Mouse (Mus musculus) CD8-positive naive resting alpha-beta T cell, adult 2 months (primary cell): ENCODE results near the gene Ifnk.

Experiments
- DNase-seq, 2 experiments: peaks; one replicate each; pipeline ENCODE4 v3.0.0; 2022; ENCODE audit warnings: low read depth in 2 of 2, low spot score in 2 of 2

Ifnk gene

GRCm38 (mm10) chr4:35151756-35152155 lies at the start of gene Ifnk:
TSS of gene Ifnk (plus strand) at chr4:35152056.
- DNase-seq, result no peak

GRCm38 (mm10) chr4:35105115-35105773 lies 46.6 kb upstream of the Ifnk start:
- no peak for DNase-seq

GRCm38 (mm10) chr4:35112452-35112851 lies 39.4 kb upstream of the Ifnk start:
- DNase-seq, result no peak

GRCm38 (mm10) chr4:35113516-35114248 lies 38.2 kb upstream of the Ifnk start:
- DNase-seq, result no peak

GRCm38 (mm10) chr4:35114950-35115349 lies 36.9 kb upstream of the Ifnk start:
- DNase-seq, result no peak

GRCm38 (mm10) chr4:35115933-35116332 lies 35.9 kb upstream of the Ifnk start:
- no peak for DNase-seq

- DNase-seq, result no peak
Observed at GRCm38 (mm10) chr4:35117144-35117543, 34.7 kb upstream of the Ifnk start.

GRCm38 (mm10) chr4:35118851-35119250 lies 33.0 kb upstream of the Ifnk start:
- DNase-seq, result no peak

- no peak for DNase-seq
Observed at GRCm38 (mm10) chr4:35120159-35120558, 31.7 kb upstream of the Ifnk start.

GRCm38 (mm10) chr4:35120575-35120974 lies 31.3 kb upstream of the Ifnk start:
- DNase-seq, result no peak

- no peak for DNase-seq
Observed at GRCm38 (mm10) chr4:35121060-35121459, 30.8 kb upstream of the Ifnk start.

- no peak for DNase-seq
Observed at GRCm38 (mm10) chr4:35123087-35123486, 28.8 kb upstream of the Ifnk start.

GRCm38 (mm10) chr4:35124027-35124426 lies 27.8 kb upstream of the Ifnk start:
- DNase-seq, result no peak

- DNase-seq, result no peak
Observed at GRCm38 (mm10) chr4:35125299-35125777, 26.5 kb upstream of the Ifnk start.

- no peak for DNase-seq
Observed at GRCm38 (mm10) chr4:35126776-35127175, 25.1 kb upstream of the Ifnk start.

- no peak for DNase-seq
Observed at GRCm38 (mm10) chr4:35127759-35128158, 24.1 kb upstream of the Ifnk start.

- DNase-seq, result no peak
Observed at GRCm38 (mm10) chr4:35130411-35130948, 21.4 kb upstream of the Ifnk start.

- DNase-seq, result no peak
Observed at GRCm38 (mm10) chr4:35131592-35131991, 20.3 kb upstream of the Ifnk start.

- DNase-seq, result no peak
Observed at GRCm38 (mm10) chr4:35133411-35133810, 18.4 kb upstream of the Ifnk start.

- no peak for DNase-seq
Observed at GRCm38 (mm10) chr4:35134846-35135611, 16.8 kb upstream of the Ifnk start.

GRCm38 (mm10) chr4:35135806-35136205 lies 16.1 kb upstream of the Ifnk start:
- DNase-seq, result no peak

GRCm38 (mm10) chr4:35136996-35137395 lies 14.9 kb upstream of the Ifnk start:
- no peak for DNase-seq
